Mouse (Mus musculus): ENCODE results near the gene Rab11a.

Gene Rab11a

GRCm38 (mm10) chr9:64737406-64738201, at the start of gene Rab11a:
Gene Rab11a (minus strand): TSS chr9:64737758.
- peak; percentile 97 to 98 for DNase-seq

GRCm38 (mm10) chr9:64786216-64786905, 48.8 kb upstream of the Rab11a start:
- no peak for DNase-seq

GRCm38 (mm10) chr9:64784841-64785240, 47.3 kb upstream of the Rab11a start:
- DNase-seq: peak; percentile 56 to 74

- no peak for DNase-seq
These were observed 46.0 kb upstream of the Rab11a start for GRCm38 (mm10) chr9:64783511-64783910.

- DNase-seq: peak; percentile 40 to 52
These were observed 42.1 kb upstream of the Rab11a start for GRCm38 (mm10) chr9:64779628-64780027.

- no peak for DNase-seq
These were observed 40.6 kb upstream of the Rab11a start for GRCm38 (mm10) chr9:64778151-64778550.

GRCm38 (mm10) chr9:64777441-64777987, 40.0 kb upstream of the Rab11a start:
- DNase-seq: no peak

GRCm38 (mm10) chr9:64775491-64775890, 37.9 kb upstream of the Rab11a start:
- DNase-seq: no peak

GRCm38 (mm10) chr9:64774883-64775282, 37.3 kb upstream of the Rab11a start:
- no peak for DNase-seq

GRCm38 (mm10) chr9:64774411-64774811, 36.9 kb upstream of the Rab11a start:
- DNase-seq: peak; percentile 38 to 40

- DNase-seq: peak in 1 of 2 experiments; percentile 53
These were observed 36.4 kb upstream of the Rab11a start for GRCm38 (mm10) chr9:64773936-64774335.

- DNase-seq: no peak
These were observed 35.7 kb upstream of the Rab11a start for GRCm38 (mm10) chr9:64773254-64773653.

GRCm38 (mm10) chr9:64771236-64771635, 33.7 kb upstream of the Rab11a start:
- peak in 1 of 2 experiments; percentile 40 for DNase-seq

GRCm38 (mm10) chr9:64770411-64770849, 32.9 kb upstream of the Rab11a start:
- no peak for DNase-seq

GRCm38 (mm10) chr9:64769911-64770310, 32.4 kb upstream of the Rab11a start:
- no peak for DNase-seq

- peak; percentile 26 to 69 for DNase-seq
These were observed 31.6 kb upstream of the Rab11a start for GRCm38 (mm10) chr9:64769066-64769695.

GRCm38 (mm10) chr9:64767796-64768195, 30.2 kb upstream of the Rab11a start:
- no peak for DNase-seq

- DNase-seq: no peak
These were observed 28.6 kb upstream of the Rab11a start for GRCm38 (mm10) chr9:64766136-64766535.

- DNase-seq: no peak
These were observed 27.3 kb upstream of the Rab11a start for GRCm38 (mm10) chr9:64764824-64765223.

GRCm38 (mm10) chr9:64758052-64758451, 20.5 kb upstream of the Rab11a start:
- no peak for DNase-seq

- no peak for DNase-seq
These were observed 15.0 kb upstream of the Rab11a start for GRCm38 (mm10) chr9:64752575-64752974.

GRCm38 (mm10) chr9:64749314-64749713, 11.8 kb upstream of the Rab11a start:
- no peak for DNase-seq

- DNase-seq: no peak
These were observed 10.2 kb upstream of the Rab11a start for GRCm38 (mm10) chr9:64747735-64748134.

Data from cerebellum, postnatal 25 days (tissue).